Mouse (Mus musculus): ENCODE results near the gene Idh1.
"Not testable (repeated sequence)": the region's sequence is repeated elsewhere in the genome, so short reads cannot be mapped to it uniquely, and the experiment has no call there.

The Idh1 gene

DNA sequence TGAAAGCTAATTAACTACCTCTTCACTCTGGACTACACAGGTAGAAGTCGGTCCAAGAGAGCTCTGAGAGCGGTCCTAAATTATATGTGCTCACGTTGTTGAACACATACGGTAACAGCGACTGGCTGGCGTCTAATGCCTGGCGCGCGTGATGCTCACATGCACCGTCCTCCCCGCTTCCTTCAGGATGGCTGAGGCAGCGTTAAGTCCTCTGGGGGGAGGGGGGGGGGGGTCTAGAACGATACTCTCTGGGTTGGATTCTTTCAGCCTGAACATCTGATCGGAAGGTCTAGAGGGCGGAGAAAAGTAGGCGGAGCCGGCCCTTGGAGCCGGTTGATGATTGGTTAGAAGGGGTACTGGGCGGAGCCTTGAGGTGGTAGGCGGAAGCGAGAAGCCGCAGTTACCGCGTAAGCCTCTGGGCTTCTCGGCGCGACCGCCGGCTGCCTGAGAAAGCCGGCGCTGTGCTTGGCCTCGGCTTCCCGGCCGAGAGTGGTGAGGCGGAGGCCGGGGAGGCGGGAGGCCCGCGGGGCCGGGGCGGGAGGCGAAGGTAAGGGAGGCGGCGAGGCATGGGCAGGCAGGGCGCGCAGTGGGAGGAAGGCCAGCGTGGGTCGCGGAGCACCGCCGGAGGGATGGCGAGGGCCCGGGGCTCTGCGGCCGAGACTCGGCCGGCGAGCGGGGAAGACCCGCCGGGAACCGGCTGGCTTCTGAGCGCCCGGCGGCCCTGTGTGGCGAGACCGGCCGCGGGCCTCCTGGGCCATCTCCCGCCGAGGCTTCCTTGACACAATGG, at the start of gene Idh1, which contains the start of gene Pikfyve:
Gene Idh1, minus strand, starts transcription at position 214 of the 787 bp plus-strand sequence.
Gene Pikfyve, plus strand, starts transcription at position 397 of the 787 bp plus-strand sequence.
- peak; percentile 96 for DNase-seq (ENCODE audit: low spot score)

- DNase-seq (ENCODE audit: low spot score): no peak
These were observed 44.3 kb upstream of the Idh1 start for GRCm38 (mm10) chr1:65230566-65230965.

DNA sequence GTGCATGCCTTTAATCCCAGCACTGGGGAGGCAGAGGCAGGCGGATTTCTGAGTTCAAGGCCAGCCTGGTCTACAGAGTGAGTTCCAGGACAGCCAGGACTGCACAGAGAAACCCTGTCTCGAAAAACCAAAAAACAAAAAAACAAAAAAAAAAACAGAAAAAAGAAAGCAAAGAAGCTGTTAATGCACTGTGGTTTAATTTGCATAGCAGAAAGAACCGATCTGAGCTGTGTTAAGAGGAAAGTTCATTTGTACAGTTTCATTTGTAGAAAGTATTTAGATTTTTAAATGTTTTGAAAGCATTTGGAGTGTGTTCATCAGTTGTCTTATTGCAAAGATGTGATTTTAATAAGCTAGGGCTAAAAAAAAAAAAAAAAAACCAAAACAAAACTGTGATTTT, 43.5 kb upstream of the Idh1 start:
- not testable (repeated sequence) for DNase-seq (ENCODE audit: low spot score)

DNA sequence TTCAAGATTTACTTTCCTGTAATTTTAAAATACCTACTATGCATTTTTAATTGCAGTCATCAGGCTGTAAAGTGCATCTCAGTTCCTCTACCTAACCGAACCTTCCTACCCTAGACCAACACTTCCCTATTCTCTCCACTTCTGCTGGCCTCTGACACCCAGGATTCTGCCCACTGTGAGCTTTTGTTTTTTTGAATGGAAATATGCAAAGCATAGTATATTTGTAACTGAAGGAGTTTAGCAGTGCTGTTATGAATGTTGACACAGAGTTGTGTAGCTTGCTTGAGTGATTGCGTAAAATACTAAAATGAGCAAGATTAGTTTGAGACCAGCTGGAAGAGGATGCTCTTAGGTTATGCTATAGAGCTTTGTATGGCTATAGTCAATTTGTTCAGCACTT, 41.4 kb upstream of the Idh1 start:
- DNase-seq (ENCODE audit: low spot score): no peak

- DNase-seq (ENCODE audit: low spot score): no peak
These were observed 37.4 kb upstream of the Idh1 start for GRCm38 (mm10) chr1:65223654-65224053.

DNA sequence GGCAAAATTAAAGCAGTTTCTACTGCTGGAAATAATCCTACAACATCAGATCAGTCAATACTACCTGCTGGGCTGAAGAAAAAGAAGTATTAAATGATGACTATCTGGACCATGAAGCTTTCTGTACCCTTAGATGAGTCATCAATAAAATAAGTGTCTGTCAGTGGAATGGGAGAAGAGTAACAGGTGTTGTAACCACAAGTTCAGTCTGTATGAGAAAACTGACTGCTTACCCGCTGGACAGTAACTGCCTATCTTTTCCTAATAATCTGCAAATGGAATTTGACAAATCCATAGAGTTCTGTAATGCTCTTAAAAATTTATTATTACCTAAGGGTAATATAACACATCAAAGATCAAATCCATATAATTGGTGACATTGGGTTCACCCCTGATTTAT, 31.7 kb upstream of the Idh1 start:
- no peak for DNase-seq (ENCODE audit: low spot score)

DNA sequence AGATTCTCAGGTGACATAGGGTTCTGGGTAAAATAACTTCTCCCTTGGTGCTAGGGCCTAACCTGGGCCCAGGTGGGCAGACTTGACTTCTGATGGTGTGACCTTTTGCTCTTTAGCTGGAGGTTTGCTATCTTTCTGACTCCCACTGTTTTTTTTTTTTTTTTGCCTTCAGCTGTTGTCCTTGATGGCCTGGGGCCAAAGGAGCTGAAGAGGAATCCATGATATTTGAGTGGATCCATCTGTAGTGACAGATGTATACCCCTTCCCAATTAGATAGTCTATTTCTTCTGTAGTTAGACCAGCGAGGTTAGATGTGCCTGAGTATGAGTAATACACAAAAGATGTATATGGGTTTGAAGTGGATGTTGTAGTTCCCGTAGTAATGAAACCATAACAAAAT, 31.3 kb upstream of the Idh1 start:
- DNase-seq (ENCODE audit: low spot score): no peak

GRCm38 (mm10) chr1:65213214-65213613, 26.9 kb upstream of the Idh1 start:
- no peak for DNase-seq (ENCODE audit: low spot score)

GRCm38 (mm10) chr1:65204299-65204698, 18.0 kb upstream of the Idh1 start:
- DNase-seq (ENCODE audit: low spot score): no peak

- DNase-seq (ENCODE audit: low spot score): no peak
These were observed 12.6 kb upstream of the Idh1 start for GRCm38 (mm10) chr1:65198861-65199260.

DNA sequence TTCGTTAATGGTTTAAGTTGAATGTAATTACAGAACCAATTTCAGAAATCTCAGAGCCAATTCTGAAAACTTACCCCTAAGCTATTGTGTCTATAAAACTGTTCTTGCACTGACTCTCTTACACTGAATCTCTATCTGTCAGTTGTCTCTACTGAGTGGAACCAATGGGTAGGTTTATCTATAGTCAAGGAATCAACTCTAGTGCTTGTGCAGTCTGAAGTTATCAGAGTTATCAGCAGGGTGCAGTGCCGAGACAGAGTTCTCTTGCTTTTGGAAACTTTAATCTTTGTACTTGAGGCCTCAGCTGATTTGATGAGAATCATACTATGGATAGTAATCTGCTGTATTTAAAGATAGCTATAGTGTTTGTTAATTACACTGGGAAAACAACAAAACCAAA, 12.1 kb upstream of the Idh1 start:
- DNase-seq (ENCODE audit: low spot score): no peak

DNA sequence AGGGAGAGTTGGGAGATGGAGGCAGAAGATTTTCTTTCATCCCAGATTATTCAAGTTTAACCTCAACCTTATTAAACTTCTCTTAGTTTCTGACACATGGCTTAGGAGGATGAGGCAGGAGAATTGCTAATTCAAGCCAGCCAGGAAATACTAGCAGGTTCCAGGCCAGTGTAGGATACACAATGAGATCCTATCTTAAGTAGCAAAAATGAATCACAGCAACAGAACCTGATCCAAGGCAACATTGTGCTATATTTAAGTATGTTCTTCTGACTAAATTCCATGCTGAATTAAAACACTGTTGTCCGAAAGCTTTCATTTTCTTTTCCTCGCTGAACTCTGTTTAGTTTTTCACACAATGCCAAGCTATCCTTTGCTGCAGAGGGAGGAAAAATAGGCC, 6.9 kb upstream of the Idh1 start:
- DNase-seq (ENCODE audit: low spot score): no peak

GRCm38 (mm10) chr1:65190172-65190571, 3.9 kb upstream of the Idh1 start:
- DNase-seq (ENCODE audit: low spot score): no peak

- DNase-seq (ENCODE audit: low spot score): no peak
These were observed 752 bp upstream of the Idh1 start for GRCm38 (mm10) chr1:65187074-65187430.

GRCm38 (mm10) chr1:65185524-65186205, 635 bp downstream of the Idh1 start:
- no peak for DNase-seq (ENCODE audit: low spot score)

DNA sequence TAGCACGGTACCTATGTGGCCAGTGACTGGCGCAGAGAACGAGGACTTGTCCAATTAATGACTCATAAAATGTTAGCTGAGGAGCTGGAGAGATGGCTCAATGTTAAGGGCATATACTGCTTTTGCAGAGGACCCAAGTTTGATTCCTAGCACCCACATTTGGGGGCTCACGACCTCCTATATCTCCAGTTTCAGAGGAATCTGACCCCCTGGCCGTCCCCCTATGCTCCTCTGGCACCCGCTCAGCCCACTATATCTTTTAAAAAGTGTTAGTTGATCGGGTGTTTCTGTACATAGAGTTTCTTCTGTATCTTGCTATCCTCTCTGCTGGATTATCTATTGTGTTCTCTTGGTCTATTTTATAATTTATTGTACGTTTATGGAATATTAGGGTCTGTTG, 1.3 kb downstream of the Idh1 start:
- no peak for DNase-seq (ENCODE audit: low spot score)

- DNase-seq (ENCODE audit: low spot score): no peak
These were observed 2.3 kb downstream of the Idh1 start for GRCm38 (mm10) chr1:65183994-65184393.

DNA sequence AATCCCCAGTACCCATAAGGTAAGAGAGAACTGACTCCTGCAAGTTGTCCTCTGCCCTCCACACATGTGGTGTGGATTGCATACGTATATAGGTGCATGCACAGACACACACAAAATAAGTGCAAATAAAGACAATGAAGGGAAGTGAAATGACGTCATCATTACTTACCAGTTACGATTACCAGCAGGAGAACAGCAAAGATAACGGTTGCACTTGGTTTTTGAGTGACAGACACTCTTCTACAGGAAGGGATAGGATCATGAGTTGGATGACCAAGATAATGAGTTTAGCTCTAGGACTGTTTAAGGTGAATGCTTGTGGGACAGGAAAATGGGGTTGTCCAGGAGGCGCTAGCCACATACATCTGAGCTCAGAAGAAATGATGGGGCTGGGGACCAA, 4.8 kb downstream of the Idh1 start:
- no peak for DNase-seq (ENCODE audit: low spot score)

- DNase-seq (ENCODE audit: low spot score): no peak
These were observed 6.6 kb downstream of the Idh1 start for GRCm38 (mm10) chr1:65179634-65180249.

DNA sequence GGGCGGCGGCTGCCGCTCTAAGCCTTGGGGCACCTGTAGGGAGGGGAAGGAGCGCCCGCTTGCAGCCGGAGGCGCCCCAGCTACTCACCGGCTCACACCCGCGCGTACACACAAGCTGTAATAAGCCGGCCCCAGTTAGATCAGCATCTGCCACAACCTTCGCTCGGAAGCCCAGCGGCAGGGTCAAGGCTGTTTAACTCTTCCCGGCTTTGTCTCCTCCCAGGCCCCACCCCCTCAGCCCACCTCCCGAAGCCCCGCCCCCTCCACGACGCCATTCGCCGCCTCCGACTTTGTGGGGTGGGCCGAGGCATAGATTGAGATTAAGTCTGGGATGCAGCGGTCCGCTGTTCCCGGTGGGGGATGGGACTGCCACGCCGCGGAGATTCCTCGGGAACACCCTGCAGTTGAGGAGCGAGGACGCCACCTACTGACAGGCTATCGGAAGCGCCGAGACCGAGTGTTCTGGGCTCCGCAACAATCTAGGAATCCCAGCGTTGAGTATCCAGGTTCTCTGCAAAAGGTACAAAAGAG, 7.3 kb downstream of the Idh1 start:
- peak; percentile 98 for DNase-seq (ENCODE audit: low spot score)

- DNase-seq (ENCODE audit: low spot score): peak; percentile 97
These were observed 8.0 kb downstream of the Idh1 start for GRCm38 (mm10) chr1:65178126-65178901.

DNA sequence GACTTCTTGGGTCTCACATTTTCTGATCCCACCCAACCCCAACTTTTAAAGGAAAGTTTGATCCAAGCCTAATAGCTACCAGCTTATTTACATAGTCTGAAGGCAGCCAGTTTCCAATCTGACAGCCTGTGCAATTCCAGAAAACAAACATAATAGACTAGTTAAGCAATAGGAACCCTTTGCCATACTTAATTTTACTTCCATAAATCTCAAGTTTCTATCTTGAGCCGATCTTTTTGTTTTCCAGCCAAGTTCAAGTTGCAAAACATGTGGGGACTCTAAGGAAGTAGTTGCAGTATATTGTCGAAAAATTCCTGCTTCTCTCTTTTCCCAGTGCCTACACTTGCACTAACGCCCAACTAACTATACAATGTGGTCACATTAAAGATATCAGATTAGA, 8.8 kb downstream of the Idh1 start:
- DNase-seq (ENCODE audit: low spot score): no peak
